Mouse (Mus musculus): Measurements from ENCODE around the gene Dock11. TPM values are rescaled to one million over a fixed set of nuclear protein-coding genes. Genes with fewer than 3 reads are reported as not detected.

Dock11 gene
- polyA plus RNA-seq (2014; fragmentation: Nextera tagmentation; extraction: Ambion mirVana) = 27.9 and 29.3 TPM in 2 replicates

DNA sequence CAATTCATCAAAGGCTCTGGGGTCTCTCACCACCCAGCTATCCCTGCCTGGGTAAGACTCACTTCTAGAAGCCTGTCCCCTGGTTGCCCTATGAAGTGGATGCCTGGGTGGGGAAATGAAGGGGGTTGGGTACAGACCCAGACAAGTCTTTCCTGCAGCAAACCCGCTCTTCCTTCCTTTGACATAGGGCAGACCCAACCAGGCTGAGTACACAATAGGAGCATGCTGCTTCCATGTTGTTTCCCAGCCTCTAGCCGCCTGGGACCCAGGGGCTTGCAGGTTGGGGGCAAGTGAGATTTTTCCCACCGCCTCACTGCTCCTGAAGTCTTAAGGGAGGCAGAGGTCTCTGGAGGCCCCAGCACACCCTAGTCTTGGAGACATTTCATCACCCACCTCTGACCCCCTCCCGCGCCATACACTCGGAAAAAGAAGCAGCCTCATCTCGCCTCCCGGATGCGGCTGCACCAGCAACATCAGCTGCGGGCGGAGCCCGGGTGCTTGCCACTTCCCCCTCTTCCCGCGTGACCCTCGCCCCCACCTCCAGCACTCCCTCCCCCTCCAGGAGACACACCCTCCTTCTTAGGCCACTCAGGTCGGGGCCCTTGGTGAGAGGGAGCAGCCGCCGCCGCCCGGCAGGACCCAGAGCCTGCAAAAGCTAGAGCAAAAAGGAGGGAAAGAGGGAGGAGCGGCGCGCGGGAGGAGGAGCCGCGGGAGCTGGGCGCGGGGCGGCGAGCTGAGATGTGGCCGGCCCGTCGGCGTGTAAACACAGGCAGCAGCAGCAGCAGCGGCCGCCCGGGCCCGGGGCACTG lies at the start of gene Dock11:
Gene Dock11 (plus strand): TSS at position 746 of the 809 bp plus-strand sequence.
- no peaks in the 10 kb centered on the region for H3K36me3 ChIP-seq (ENCODE audit: control insufficient read depth, insufficient read depth, low read length)
- peak within 1 kb of the TSS; percentile 48 for H3K4me2 ChIP-seq (ENCODE audit: low read depth, low read length, severe bottlenecking)
- peak within 1 kb of the TSS; percentile 53 for H3K27ac ChIP-seq (ENCODE audit: low read depth, low read length)
- no peaks in the 10 kb centered on the region for H3K9me3 ChIP-seq (ENCODE audit: control insufficient read depth, low read length)
- peak within 1 kb of the TSS; percentile 56 for H3K4me3 ChIP-seq (ENCODE audit: low read depth, low read length)
- H3K9ac ChIP-seq (ENCODE audit: low read length) = peak within 1 kb of the TSS; percentile 70
- H3K27me3 ChIP-seq (ENCODE audit: control insufficient read depth, insufficient read depth, low read length) = no peaks in the 10 kb centered on the region
- DNase-seq (ENCODE audit: low spot score) (peak; percentile 84), ATAC-seq (replicated peaks; ENCODE audit: low FRiP score) (peak; percentile 89)
- no peaks in the 10 kb centered on the region for H3K4me1 ChIP-seq (replicated peaks; ENCODE audit: control insufficient read depth, insufficient read depth, low read length)
- 28% methylated on average over 18 of the region's 38 CpGs for WGBS

DNA sequence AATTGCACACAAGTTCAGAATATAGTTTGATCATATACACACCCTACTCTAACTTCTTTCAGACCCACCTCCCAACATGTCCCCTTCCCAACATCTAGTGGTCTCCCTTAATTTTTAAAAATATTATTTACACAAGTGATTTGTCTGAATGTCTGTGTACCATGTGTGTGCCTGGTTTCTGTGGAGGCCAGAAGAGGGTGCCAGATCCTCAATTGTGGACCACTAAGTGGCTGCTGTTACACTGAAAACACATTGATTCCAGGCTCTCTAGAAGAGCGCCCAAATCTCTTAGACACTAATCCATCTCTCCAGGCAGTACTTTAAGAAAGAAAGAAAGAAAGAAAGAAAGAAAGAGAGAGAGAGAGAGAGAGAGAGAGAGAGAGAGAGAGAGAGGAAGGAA lies 8.9 kb upstream of the Dock11 start:
- DNase-seq (ENCODE audit: low spot score) (no peak), ATAC-seq (replicated peaks; ENCODE audit: low FRiP score) (no peak)
- WGBS = 50% methylated on average over 1 of the region's 1 CpGs
- Histone ChIP-seq H3K27me3 (ENCODE audit: control insufficient read depth, insufficient read depth, low read length) (no peaks in the 10 kb centered on the region), H3K4me2 (ENCODE audit: low read depth, low read length, severe bottlenecking) (no peak overlapping the region), H3K36me3 (ENCODE audit: control insufficient read depth, insufficient read depth, low read length) (no peaks in the 10 kb centered on the region), H3K9ac (ENCODE audit: low read length) (no peak overlapping the region), H3K27ac (ENCODE audit: low read depth, low read length) (no peak overlapping the region), H3K4me3 (ENCODE audit: low read depth, low read length) (no peak overlapping the region), H3K4me1 (replicated peaks; ENCODE audit: control insufficient read depth, insufficient read depth, low read length) (no peaks in the 10 kb centered on the region), H3K9me3 (ENCODE audit: control insufficient read depth, low read length) (no peaks in the 10 kb centered on the region)

DNA sequence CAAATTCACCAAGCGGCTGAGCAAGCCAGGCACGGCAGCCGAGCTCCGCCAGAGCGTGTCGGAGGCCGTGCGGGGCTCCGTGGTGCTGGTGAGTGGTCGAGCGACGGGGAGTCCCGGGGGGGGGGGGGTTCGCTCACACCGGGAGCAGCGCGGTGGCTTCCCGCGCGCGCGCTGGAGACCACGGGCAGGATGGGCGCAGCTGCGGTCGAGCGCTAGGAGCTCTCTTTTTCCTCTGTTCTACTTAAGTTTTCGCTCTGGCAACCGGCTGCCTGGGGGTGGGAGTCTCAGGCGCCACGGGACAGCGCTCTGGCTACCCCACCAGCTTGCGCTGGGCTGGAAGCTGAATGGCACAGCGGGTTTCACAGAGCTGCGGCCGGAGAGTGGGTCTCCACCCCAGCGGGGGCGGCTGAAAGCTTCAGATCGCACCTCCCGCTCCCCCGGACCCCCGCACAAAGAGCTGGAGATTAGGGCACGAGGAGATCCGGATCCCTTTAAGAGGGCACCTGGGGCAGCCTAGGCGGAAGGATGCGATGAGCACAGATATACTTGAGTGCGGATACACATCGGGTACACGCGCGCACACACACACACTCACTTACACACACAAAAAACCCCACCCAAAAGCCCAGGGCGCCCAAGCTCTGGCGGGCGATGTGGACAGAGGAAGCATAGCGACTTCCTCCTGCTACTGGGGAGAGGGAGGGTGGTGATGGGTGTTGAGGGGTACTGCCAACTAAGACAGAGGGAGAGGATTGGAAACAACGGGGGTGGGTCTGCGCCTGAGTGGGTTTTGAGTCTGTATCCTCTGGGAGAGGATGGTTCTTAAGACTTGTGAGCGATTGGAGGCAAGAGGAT lies 540 bp downstream of the Dock11 start:
- peak; percentile 51 for ATAC-seq (replicated peaks; ENCODE audit: low FRiP score)
- Histone ChIP-seq H3K9ac (ENCODE audit: low read length) (peak overlapping the region; percentile 70), H3K27me3 (ENCODE audit: control insufficient read depth, insufficient read depth, low read length) (no peaks in the 10 kb centered on the region), H3K27ac (ENCODE audit: low read depth, low read length) (peak overlapping the region; percentile 53), H3K4me1 (replicated peaks; ENCODE audit: control insufficient read depth, insufficient read depth, low read length) (no peaks in the 10 kb centered on the region), H3K9me3 (ENCODE audit: control insufficient read depth, low read length) (no peaks in the 10 kb centered on the region), H3K36me3 (ENCODE audit: control insufficient read depth, insufficient read depth, low read length) (no peaks in the 10 kb centered on the region), H3K4me2 (ENCODE audit: low read depth, low read length, severe bottlenecking) (peak overlapping the region; percentile 48), H3K4me3 (ENCODE audit: low read depth, low read length) (peak overlapping the region; percentile 56)
- DNase-seq (ENCODE audit: low spot score) = peak; percentile 63
- 16% methylated on average over 37 of the region's 58 CpGs for WGBS

DNA sequence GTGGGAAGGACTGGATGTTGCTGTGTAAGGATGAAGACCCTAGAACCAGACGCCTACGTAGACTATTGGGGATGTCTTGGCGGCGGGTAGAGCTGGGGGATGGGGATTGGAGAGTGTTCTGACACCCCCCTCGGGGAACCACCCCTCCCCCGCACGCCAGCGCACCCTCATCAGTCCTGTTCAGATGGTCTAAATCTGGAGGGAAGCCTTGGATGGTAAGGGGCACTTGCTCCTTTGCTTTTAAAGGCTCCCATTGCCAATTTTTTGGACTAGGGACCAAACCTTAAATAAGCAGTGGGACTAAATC lies 1.1 kb downstream of the Dock11 start:
- WGBS = 30% methylated on average over 6 of the region's 8 CpGs

DNA sequence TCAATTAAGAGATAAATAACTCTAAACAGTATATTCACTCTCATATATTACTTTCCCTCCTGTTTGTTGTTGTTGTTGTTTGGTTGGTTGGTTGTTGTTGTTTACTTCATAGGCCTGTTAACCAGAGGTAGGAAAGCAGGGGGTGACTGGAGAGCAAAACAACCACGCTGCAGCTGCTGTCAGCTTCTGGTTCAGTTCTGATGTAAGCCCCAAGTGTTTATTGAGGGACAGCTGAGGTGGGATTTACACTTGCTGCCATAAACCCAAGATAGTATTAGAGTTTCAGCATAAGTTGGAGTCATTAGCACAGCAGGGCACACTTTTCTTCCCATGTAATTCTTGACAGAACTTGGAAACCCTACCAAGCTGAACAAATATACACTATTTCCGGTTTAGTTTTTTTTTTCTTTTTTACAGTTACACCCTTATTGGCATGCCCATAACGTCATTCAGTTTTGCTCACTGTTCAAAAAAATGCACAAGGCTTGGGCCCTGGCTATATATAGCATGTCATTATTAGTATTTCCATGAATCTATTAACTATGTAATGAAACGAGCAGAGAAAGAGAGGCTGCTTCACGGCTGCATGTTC lies 3.0 kb downstream of the Dock11 start:
- Histone ChIP-seq H3K27ac (ENCODE audit: low read depth, low read length) (no peak overlapping the region), H3K27me3 (ENCODE audit: control insufficient read depth, insufficient read depth, low read length) (no peaks in the 10 kb centered on the region), H3K4me3 (ENCODE audit: low read depth, low read length) (no peak overlapping the region), H3K9ac (ENCODE audit: low read length) (no peak overlapping the region), H3K9me3 (ENCODE audit: control insufficient read depth, low read length) (no peaks in the 10 kb centered on the region), H3K36me3 (ENCODE audit: control insufficient read depth, insufficient read depth, low read length) (no peaks in the 10 kb centered on the region), H3K4me2 (ENCODE audit: low read depth, low read length, severe bottlenecking) (no peak overlapping the region), H3K4me1 (replicated peaks; ENCODE audit: control insufficient read depth, insufficient read depth, low read length) (no peaks in the 10 kb centered on the region)
- DNase-seq (ENCODE audit: low spot score) = no peak
- 81% methylated on average over 5 of the region's 5 CpGs for WGBS
- no peak for ATAC-seq (replicated peaks; ENCODE audit: low FRiP score)

More for the DNA sequence above, 1.1 kb downstream of the Dock11 start:
- Histone ChIP-seq H3K36me3 (ENCODE audit: control insufficient read depth, insufficient read depth, low read length) (no peaks in the 10 kb centered on the region), H3K9me3 (ENCODE audit: control insufficient read depth, low read length) (no peaks in the 10 kb centered on the region), H3K4me2 (ENCODE audit: low read depth, low read length, severe bottlenecking) (peak overlapping the region; percentile 48), H3K27ac (ENCODE audit: low read depth, low read length) (no peak overlapping the region), H3K27me3 (ENCODE audit: control insufficient read depth, insufficient read depth, low read length) (no peaks in the 10 kb centered on the region), H3K4me3 (ENCODE audit: low read depth, low read length) (peak overlapping the region; percentile 56), H3K4me1 (replicated peaks; ENCODE audit: control insufficient read depth, insufficient read depth, low read length) (no peaks in the 10 kb centered on the region), H3K9ac (ENCODE audit: low read length) (peak overlapping the region; percentile 70)
- DNase-seq (ENCODE audit: low spot score) (peak; percentile 53), ATAC-seq (replicated peaks; ENCODE audit: low FRiP score) (peak; percentile 37; the same call in 1 of the 2 replicates)

DNA sequence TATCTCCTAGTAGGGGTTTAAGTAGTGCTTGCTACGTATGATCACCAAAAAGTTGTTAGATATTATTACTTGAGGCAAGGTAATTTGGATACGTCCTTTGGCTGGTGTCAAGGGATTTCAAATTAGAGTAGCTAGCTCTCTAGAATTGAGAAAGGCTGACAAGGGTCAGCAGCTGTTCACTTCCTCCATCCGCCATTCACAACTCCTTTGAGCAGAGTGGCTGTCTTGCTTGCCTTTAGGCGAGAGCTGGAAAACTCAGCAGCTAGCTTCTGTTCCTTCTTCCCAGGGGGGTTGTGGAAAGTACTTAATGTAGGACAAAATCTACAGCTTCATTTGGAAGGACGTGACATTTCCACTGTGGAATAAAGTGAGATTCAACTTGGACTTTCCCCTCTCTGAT lies 3.7 kb downstream of the Dock11 start:
- no peak for ATAC-seq (replicated peaks; ENCODE audit: low FRiP score)
- no peak overlapping the region for H3K4me2 ChIP-seq (ENCODE audit: low read depth, low read length, severe bottlenecking)
- H3K9ac ChIP-seq (ENCODE audit: low read length) = no peak overlapping the region
- H3K9me3 ChIP-seq (ENCODE audit: control insufficient read depth, low read length) = no peaks in the 10 kb centered on the region
- no peak for DNase-seq (ENCODE audit: low spot score)
- H3K4me1 ChIP-seq (replicated peaks; ENCODE audit: control insufficient read depth, insufficient read depth, low read length) = no peaks in the 10 kb centered on the region
- H3K36me3 ChIP-seq (ENCODE audit: control insufficient read depth, insufficient read depth, low read length) = no peaks in the 10 kb centered on the region
- no peaks in the 10 kb centered on the region for H3K27me3 ChIP-seq (ENCODE audit: control insufficient read depth, insufficient read depth, low read length)
- WGBS = 61% methylated on average over 5 of the region's 5 CpGs
- no peak overlapping the region for H3K4me3 ChIP-seq (ENCODE audit: low read depth, low read length)
- H3K27ac ChIP-seq (ENCODE audit: low read depth, low read length) = no peak overlapping the region

DNA sequence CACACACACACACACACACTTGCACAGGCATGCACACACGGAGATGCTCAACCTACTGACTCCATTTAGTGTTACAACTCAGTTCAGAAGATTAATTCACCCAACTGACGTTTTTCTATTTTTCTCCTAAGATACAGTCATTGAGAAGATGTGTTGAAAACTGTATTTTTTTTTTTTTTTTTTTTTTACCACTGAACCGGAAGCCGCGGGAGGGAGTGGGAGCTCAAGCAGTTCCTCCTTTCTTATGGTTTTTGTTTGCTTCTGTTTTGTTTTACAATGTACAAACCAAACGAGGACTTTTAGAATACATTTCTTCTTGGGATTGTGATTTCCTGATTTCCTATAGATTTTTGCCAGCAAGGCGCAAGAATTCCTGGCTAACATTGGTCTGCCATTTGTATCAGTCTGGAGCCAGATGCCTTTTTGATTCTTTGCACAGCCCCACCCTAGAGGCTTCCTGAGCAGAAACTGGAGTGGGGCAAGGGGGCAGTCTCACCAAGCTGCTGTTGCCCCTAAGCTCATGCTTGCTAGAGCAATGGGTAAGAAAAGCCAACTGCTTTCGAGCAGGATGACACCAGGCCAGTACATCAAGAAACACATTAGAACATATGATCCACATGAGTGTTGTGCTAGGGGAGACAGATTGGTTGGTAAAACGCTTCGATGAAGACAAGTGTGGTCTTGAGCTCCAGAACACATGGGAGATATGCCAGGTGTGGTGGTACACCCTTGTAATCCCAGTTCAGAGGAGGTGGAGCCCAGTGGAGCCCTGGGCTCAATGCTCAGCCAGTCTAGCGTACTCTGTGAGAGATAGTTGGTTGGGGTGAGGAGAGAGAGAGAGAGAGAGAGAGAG lies 9.2 kb downstream of the Dock11 start:
- WGBS = 79% methylated on average over 11 of the region's 11 CpGs
- Histone ChIP-seq H3K27ac (ENCODE audit: low read depth, low read length) (no peak overlapping the region), H3K36me3 (ENCODE audit: control insufficient read depth, insufficient read depth, low read length) (no peaks in the 10 kb centered on the region), H3K27me3 (ENCODE audit: control insufficient read depth, insufficient read depth, low read length) (no peaks in the 10 kb centered on the region), H3K4me3 (ENCODE audit: low read depth, low read length) (no peak overlapping the region), H3K9ac (ENCODE audit: low read length) (no peak overlapping the region), H3K4me1 (replicated peaks; ENCODE audit: control insufficient read depth, insufficient read depth, low read length) (no peaks in the 10 kb centered on the region), H3K4me2 (ENCODE audit: low read depth, low read length, severe bottlenecking) (no peak overlapping the region), H3K9me3 (ENCODE audit: control insufficient read depth, low read length) (no peaks in the 10 kb centered on the region)
- ATAC-seq (replicated peaks; ENCODE audit: low FRiP score) = no peak
- no peak for DNase-seq (ENCODE audit: low spot score)

DNA sequence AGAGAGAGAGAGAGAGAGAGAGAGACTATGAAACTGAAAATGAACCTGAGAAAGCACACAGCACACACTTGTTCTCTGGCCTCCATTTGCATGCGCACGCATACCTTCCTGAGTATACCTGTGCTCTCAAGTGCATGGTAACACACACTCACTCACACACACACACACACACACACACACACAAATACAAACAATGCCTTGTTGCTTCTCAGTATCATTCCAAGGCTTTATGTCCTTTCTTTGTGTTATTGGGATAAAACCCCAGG lies 9.8 kb downstream of the Dock11 start:
- ATAC-seq (replicated peaks; ENCODE audit: low FRiP score) = no peak
- no peak overlapping the region for H3K4me3 ChIP-seq (ENCODE audit: low read depth, low read length)
- no peaks in the 10 kb centered on the region for H3K9me3 ChIP-seq (ENCODE audit: control insufficient read depth, low read length)
- no peak overlapping the region for H3K9ac ChIP-seq (ENCODE audit: low read length)
- no peak for DNase-seq (ENCODE audit: low spot score)
- no peaks in the 10 kb centered on the region for H3K4me1 ChIP-seq (replicated peaks; ENCODE audit: control insufficient read depth, insufficient read depth, low read length)
- no peak overlapping the region for H3K4me2 ChIP-seq (ENCODE audit: low read depth, low read length, severe bottlenecking)
- H3K36me3 ChIP-seq (ENCODE audit: control insufficient read depth, insufficient read depth, low read length) = no peaks in the 10 kb centered on the region
- no CpG with 5 or more reads among the region's 2 CpGs for WGBS
- H3K27ac ChIP-seq (ENCODE audit: low read depth, low read length) = no peak overlapping the region
- H3K27me3 ChIP-seq (ENCODE audit: control insufficient read depth, insufficient read depth, low read length) = no peaks in the 10 kb centered on the region
